In genomic region chr7:67910947-67911346, GRCm38 (mm10) we compare ENCODE assay signal across 9 mouse cellular contexts. TPM values are rescaled to one million over a fixed set of nuclear protein-coding genes. Genes with fewer than 3 reads are reported as not detected.
DNase-seq lines count a peak whose midpoint lies in the region; ATAC-seq lines count a peak whose summit lies in the region.
"Had no signal": no experiment of that assay in that cellular context is flagged by ENCODE, and none has a peak within 500 bp of the region (broad histone marks: within the 10 kb centered on the region; RNA-seq: fewer than 3 reads in every experiment).

No protein-coding gene starts in this region.

- H3K27me3 ChIP-seq in heart, embryonic 11.5 days (ENCODE audit: control insufficient read depth, insufficient read depth, low read length), result no peaks in the 10 kb centered on the region
- H3K27me3 ChIP-seq in hindbrain, embryonic 16.5 days (replicated peaks; ENCODE audit: control insufficient read depth, insufficient read depth, low read length), result no peaks in the 10 kb centered on the region
- no peaks in the 10 kb centered on the region for H3K27me3 ChIP-seq in midbrain, embryonic 13.5 days

- 21% methylated on average over 3 of the region's 3 CpGs for WGBS in heart, embryonic 11.5 days (ENCODE audit: insufficient replicate concordance)
- WGBS in hindbrain, embryonic 16.5 days, result 47% methylated on average over 3 of the region's 3 CpGs
- 25% methylated on average over 3 of the region's 3 CpGs for WGBS in midbrain, embryonic 13.5 days

- H3K4me3 ChIP-seq in heart, embryonic 11.5 days (ENCODE audit: low read depth, low read length), result no peak overlapping the region
- no peak overlapping the region; the same call in 1 of the 2 replicates for H3K4me3 ChIP-seq in hindbrain, embryonic 16.5 days (ENCODE audit: low read length)
- no peak overlapping the region for H3K4me3 ChIP-seq in midbrain, embryonic 13.5 days (replicated peaks)

- H3K9ac ChIP-seq in heart, embryonic 11.5 days (ENCODE audit: low read depth, low read length), result 0 out of 2 replicates have a peak overlapping the region, but pooled peaks have one; percentile 3
- no peak overlapping the region for H3K9ac ChIP-seq in hindbrain, embryonic 16.5 days (ENCODE audit: low read depth, low read length)
- no peak overlapping the region for H3K9ac ChIP-seq in midbrain, embryonic 13.5 days (replicated peaks)

- DNase-seq in heart, postnatal 14 days, result no peak
- peak; percentile 28 for DNase-seq in embryo, embryonic 9.5 days (ENCODE audit: extremely low spot score)
- no peak for DNase-seq in left cerebral cortex, adult 18-20 months (ENCODE audit: low spot score in 2 of 2)
- DNase-seq in layer of hippocampus, adult 9-10 months (ENCODE audit: low spot score), result no peak
- DNase-seq in thymus, postnatal 25 days, result no peak

- H3K4me2 ChIP-seq in heart, embryonic 11.5 days, result peak overlapping the region; percentile 46; the same call in 1 of the 2 replicates
- H3K4me2 ChIP-seq in hindbrain, embryonic 16.5 days (ENCODE audit: low read length), result peak overlapping the region; percentile 49
- peak overlapping the region; percentile 27 for H3K4me2 ChIP-seq in midbrain, embryonic 13.5 days (replicated peaks)

- peak overlapping the region; percentile 78 for H3K27ac ChIP-seq in heart, embryonic 11.5 days (ENCODE audit: low read depth, low read length)
- H3K27ac ChIP-seq in hindbrain, embryonic 16.5 days (ENCODE audit: low read depth, low read length), result peak overlapping the region; percentile 29; the same call in 1 of the 2 replicates
- no peak overlapping the region for H3K27ac ChIP-seq in midbrain, embryonic 13.5 days
- H3K27ac ChIP-seq: macrophage had no signal

- H3K9me3 ChIP-seq in heart, embryonic 11.5 days (replicated peaks; ENCODE audit: control insufficient read depth, low read length), result no peaks in the 10 kb centered on the region
- no peaks in the 10 kb centered on the region for H3K9me3 ChIP-seq in hindbrain, embryonic 16.5 days (ENCODE audit: control insufficient read depth, low read length)
- H3K9me3 ChIP-seq in midbrain, embryonic 13.5 days, result no peaks in the 10 kb centered on the region

- ATAC-seq in heart, embryonic 11.5 days (replicated peaks; ENCODE audit: insufficient number of reproducible peaks, low FRiP score, low TSS enrichment), result no peak
- ATAC-seq in hindbrain, embryonic 16.5 days, result peak; percentile 60; the same call in 1 of the 2 replicates
- ATAC-seq in midbrain, embryonic 13.5 days, result no peak

- intact Hi-C loops in heart, postnatal 14 days (cut with DNase I), result no loop called here

- no peaks in the 10 kb centered on the region for H3K36me3 ChIP-seq in heart, embryonic 11.5 days (ENCODE audit: control insufficient read depth, insufficient read depth, low read length)
- no peaks in the 10 kb centered on the region for H3K36me3 ChIP-seq in hindbrain, embryonic 16.5 days (ENCODE audit: control insufficient read depth, insufficient read depth, low read length)
- no peaks in the 10 kb centered on the region for H3K36me3 ChIP-seq in midbrain, embryonic 13.5 days

- H3K4me1 ChIP-seq in heart, embryonic 11.5 days (ENCODE audit: control insufficient read depth, insufficient read depth, low read length), result peaks cover 14% of the 10 kb centered on the region
- H3K4me1 ChIP-seq in hindbrain, embryonic 16.5 days (ENCODE audit: control insufficient read depth, insufficient read depth, low read depth, low read length), result 0 out of 2 replicates have a peak, but pooled peaks cover 3% of the 10 kb centered on the region
- H3K4me1 ChIP-seq in midbrain, embryonic 13.5 days (replicated peaks), result peaks cover 7% of the 10 kb centered on the region; the same call in 1 of the 2 replicates

RNA-seq across cellular contexts. Expression of gene Igf1r, which starts 41.7 kb away (rescaled TPM):
- 16.1 and 19.3 TPM in 2 replicates for polyA plus RNA-seq in heart, embryonic 11.5 days (2014; fragmentation: Nextera tagmentation; extraction: Ambion mirVana)
- 10 to 100 TPM; 17.9 to 21.3 TPM for total RNA-seq in heart, postnatal 14 days (2021)
- polyA plus RNA-seq in hindbrain, embryonic 16.5 days (2015; fragmentation: Nextera tagmentation; extraction: Ambion mirVana), result 16.4 and 19.3 TPM in 2 replicates
- 28.0 and 31.4 TPM in 2 replicates for polyA plus RNA-seq in midbrain, embryonic 13.5 days (2015; fragmentation: Nextera tagmentation; extraction: Ambion mirVana)
- 10 to 100 TPM; 44.8 to 47.0 TPM for total RNA-seq in left cerebral cortex, adult 18-20 months (2021)
